Mouse (Mus musculus) cortical plate, adult 2 months (tissue): ENCODE measurements around the gene Sall1.

Source experiments
- CTCF ChIP-seq: fragments of 200-500 bp; IDR thresholded peaks from 2 replicates; pipeline ENCODE4 v1.5.1; 2011; ENCODE audit warnings: mild to moderate bottlenecking, control low read depth, low read length; ENCODE audit not compliant: insufficient read depth; ENCODE audit errors: extremely low read depth
- POLR2A ChIP-seq: fragments of 200-500 bp; IDR thresholded peaks from 2 replicates; pipeline ENCODE4 v1.6.1; 2011; ENCODE audit warnings: mild to moderate bottlenecking, low read length, control low read depth; ENCODE audit not compliant: insufficient read depth; ENCODE audit errors: extremely low read depth

- no peak for TF ChIP-seq CTCF
- no peak for TF ChIP-seq POLR2A
These were observed 22.8 kb downstream of the Sall1 start for GRCm38 (mm10) chr8:89021139-89021538.
